Mouse (Mus musculus): ENCODE data around the gene Usp20.

- TF ChIP-seq CTCF (IDR thresholded peaks at IDR 0.05; ENCODE audit: extremely low read depth, insufficient read length, insufficient replicate concordance, low read depth, low read length) (no peak), POLR2A (IDR thresholded peaks at IDR 0.05; ENCODE audit: low read depth, low read length) (no peak)
These were observed 43.5 kb upstream of the Usp20 start for GRCm38 (mm10) chr2:30938574-30938991.

Data from small intestine, adult 2 months (tissue).